Mouse (Mus musculus): ENCODE data around the gene Gpi1. TPM values are rescaled to one million over a fixed set of nuclear protein-coding genes. Genes with fewer than 3 reads are reported as not detected.
"Not testable (repeated sequence)": the region's sequence is repeated elsewhere in the genome, so short reads cannot be mapped to it uniquely, and the experiment has no call there.

Gene Gpi1
- total and polyA plus RNA-seq, 3 experiments, result 278 to 693 (median 332) TPM

DNA sequence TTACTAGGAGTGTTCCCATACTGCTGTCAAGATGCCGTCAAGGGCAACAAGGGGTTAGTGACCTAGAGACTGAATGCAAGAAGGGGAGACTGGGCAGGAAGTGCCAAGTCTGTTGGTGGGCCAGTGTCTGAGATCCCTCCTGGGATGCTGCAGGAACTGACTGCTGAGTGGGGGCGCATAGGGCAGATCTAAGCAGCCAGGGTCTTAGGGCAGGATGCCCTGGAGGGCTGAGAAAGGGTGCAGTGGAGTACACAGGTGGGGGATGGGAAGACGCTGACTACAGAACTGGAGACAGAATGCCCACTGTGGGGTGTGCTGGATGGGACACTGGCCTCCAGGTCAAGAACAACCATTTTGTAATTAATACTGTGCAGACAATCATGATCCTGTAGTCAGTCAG lies 46.3 kb downstream of the Gpi1 start:
- H3K36me3 ChIP-seq (replicated peaks in 1 of 2; ENCODE audit: control insufficient read depth in 1 of 2, insufficient read depth in 1 of 2, low read length in 1 of 2), result peaks cover 39 to 57% of the 10 kb centered on the region in 2 experiments
- no peaks in the 10 kb centered on the region for H3K9me3 ChIP-seq (replicated peaks; ENCODE audit: low read length)
- DNase-seq (ENCODE audit: extremely low read depth), result no peak
- peaks cover 0 to 2% of the 10 kb centered on the region in 2 experiments; a peak in 1 of 4 replicates for H3K4me1 ChIP-seq (ENCODE audit: control insufficient read depth in 1 of 2, insufficient read depth in 2 of 2)
- H3K27me3 ChIP-seq (replicated peaks), result no peaks in the 10 kb centered on the region
- no peak overlapping the region for H3K27ac ChIP-seq (ENCODE audit: insufficient read depth, low read depth)
- in situ Hi-C loops (cut with MboI; ENCODE audit: low pct_ligation_motif_present, low pct_unique_long_range_greater_than_20kb, low sequenced_read_pairs) (no loop called here), dilution Hi-C loops (cut with MboI; ENCODE audit: extremely low pct_ligation_motif_present, extremely low pct_unique_long_range_greater_than_20kb, low sequenced_read_pairs) (no loop called here)
- H3K4me3 ChIP-seq (replicated peaks in 1 of 3; ENCODE audit: low read depth in 2 of 3, low read length in 2 of 3, poor library complexity in 1 of 3), result no peak overlapping the region
- no peak overlapping the region for H3K4me2 ChIP-seq (ENCODE audit: insufficient read depth, low read depth, poor library complexity, severe bottlenecking)
- TF ChIP-seq ETS1 (conservative IDR thresholded peaks at IDR 0.05; ENCODE audit: low read depth, low read length) (no peak), MAX (IDR thresholded peaks at IDR 0.05; ENCODE audit: low read length) (no peak), MXI1 (IDR thresholded peaks at IDR 0.05; ENCODE audit: low read depth, low read length) (no peak), ZNF384 (IDR thresholded peaks at IDR 0.05; ENCODE audit: low read depth, low read length) (no peak), UBTF (IDR thresholded peaks at IDR 0.05; ENCODE audit: low read depth, low read length) (no peak), USF1 (IDR thresholded peaks at IDR 0.05; ENCODE audit: low read depth, low read length) (no peak), POLR2A (IDR thresholded peaks at IDR 0.05; ENCODE audit: low read depth, low read length) (no peak), BHLHE40 (IDR thresholded peaks at IDR 0.05; ENCODE audit: low read depth, low read length) (no peak), MAZ (IDR thresholded peaks at IDR 0.05; ENCODE audit: low read depth, low read length) (no peak)
- H3K9ac ChIP-seq (ENCODE audit: insufficient read depth, low read depth), result no peak overlapping the region
- no peaks in the 10 kb centered on the region for H3K79me2 ChIP-seq (replicated peaks; ENCODE audit: control insufficient read depth, extremely low read depth, insufficient read depth, poor library complexity, severe bottlenecking)

DNA sequence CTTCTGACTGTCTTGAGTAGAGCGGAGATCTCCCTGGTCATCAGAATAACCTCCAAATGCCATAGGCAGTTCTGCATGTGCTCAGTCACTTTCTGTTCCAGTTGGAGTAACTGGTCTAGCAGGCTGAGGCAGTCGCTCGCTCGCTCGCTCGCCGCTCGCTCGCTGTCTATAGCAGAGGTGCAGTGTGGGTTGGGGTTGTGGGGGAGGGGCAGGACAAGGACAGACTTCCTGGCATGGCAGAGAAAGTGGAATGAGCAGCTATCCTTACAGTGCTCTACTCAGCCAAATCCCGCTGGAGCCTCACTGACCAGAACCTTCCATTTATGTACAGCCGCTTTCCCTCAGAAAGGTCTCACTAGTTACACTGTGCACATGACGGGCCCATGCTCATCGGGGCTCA lies 46.8 kb downstream of the Gpi1 start:
- H3K36me3 ChIP-seq (replicated peaks in 1 of 2; ENCODE audit: control insufficient read depth in 1 of 2, insufficient read depth in 1 of 2, low read length in 1 of 2), result peaks cover 35 to 54% of the 10 kb centered on the region in 2 experiments
- H3K4me2 ChIP-seq (ENCODE audit: insufficient read depth, low read depth, poor library complexity, severe bottlenecking), result no peak overlapping the region
- no peak for DNase-seq (ENCODE audit: extremely low read depth)
- dilution Hi-C loops (cut with MboI; ENCODE audit: extremely low pct_ligation_motif_present, extremely low pct_unique_long_range_greater_than_20kb, low sequenced_read_pairs) (no loop called here), in situ Hi-C loops (cut with MboI; ENCODE audit: low pct_ligation_motif_present, low pct_unique_long_range_greater_than_20kb, low sequenced_read_pairs) (no loop called here)
- TF ChIP-seq RCOR1 (conservative IDR thresholded peaks at IDR 0.05; ENCODE audit: low read depth, low read length) (no peak), MXI1 (IDR thresholded peaks at IDR 0.05; ENCODE audit: low read depth, low read length) (no peak), CHD1 (IDR thresholded peaks at IDR 0.05; ENCODE audit: low read depth, low read length) (no peak), ZMIZ1 (IDR thresholded peaks at IDR 0.05; ENCODE audit: low read depth, low read length) (no peak), SIN3A (IDR thresholded peaks at IDR 0.05; ENCODE audit: low read length) (no peak), MAFK (IDR thresholded peaks at IDR 0.05; ENCODE audit: insufficient replicate concordance, low read length) (no peak), CHD2 (IDR thresholded peaks at IDR 0.05; ENCODE audit: low read length) (no peak), SMC3 (IDR thresholded peaks at IDR 0.05; ENCODE audit: low read depth, low read length) (no peak), IRF4 (IDR thresholded peaks at IDR 0.05; ENCODE audit: low read depth, low read length) (no peak), TCF12 (IDR thresholded peaks at IDR 0.05; ENCODE audit: low read depth, low read length) (no peak), ELF1 (IDR thresholded peaks at IDR 0.05; ENCODE audit: low read depth, low read length) (no peak), ZKSCAN1 (IDR thresholded peaks at IDR 0.05; ENCODE audit: borderline replicate concordance, low read depth, low read length) (no peak), BHLHE40 (IDR thresholded peaks at IDR 0.05; ENCODE audit: low read depth, low read length) (no peak), UBTF (IDR thresholded peaks at IDR 0.05; ENCODE audit: low read depth, low read length) (no peak), EP300 (IDR thresholded peaks at IDR 0.05; ENCODE audit: low read length) (no peak), JUN (IDR thresholded peaks at IDR 0.05; ENCODE audit: insufficient read depth, low read depth, low read length) (no peak), USF1 (IDR thresholded peaks at IDR 0.05; ENCODE audit: low read depth, low read length) (no peak)
- H3K9me3 ChIP-seq (replicated peaks; ENCODE audit: low read length), result no peaks in the 10 kb centered on the region
- H3K9ac ChIP-seq (ENCODE audit: insufficient read depth, low read depth), result no peak overlapping the region
- no peaks in the 10 kb centered on the region for H3K79me2 ChIP-seq (replicated peaks; ENCODE audit: control insufficient read depth, extremely low read depth, insufficient read depth, poor library complexity, severe bottlenecking)
- H3K27ac ChIP-seq (ENCODE audit: insufficient read depth, low read depth), result no peak overlapping the region
- no peaks in the 10 kb centered on the region for H3K4me1 ChIP-seq (ENCODE audit: control insufficient read depth in 1 of 2, insufficient read depth in 2 of 2)
- no peaks in the 10 kb centered on the region for H3K27me3 ChIP-seq (replicated peaks)
- H3K4me3 ChIP-seq (replicated peaks in 1 of 3; ENCODE audit: low read depth in 2 of 3, low read length in 2 of 3, poor library complexity in 1 of 3), result no peak overlapping the region

DNA sequence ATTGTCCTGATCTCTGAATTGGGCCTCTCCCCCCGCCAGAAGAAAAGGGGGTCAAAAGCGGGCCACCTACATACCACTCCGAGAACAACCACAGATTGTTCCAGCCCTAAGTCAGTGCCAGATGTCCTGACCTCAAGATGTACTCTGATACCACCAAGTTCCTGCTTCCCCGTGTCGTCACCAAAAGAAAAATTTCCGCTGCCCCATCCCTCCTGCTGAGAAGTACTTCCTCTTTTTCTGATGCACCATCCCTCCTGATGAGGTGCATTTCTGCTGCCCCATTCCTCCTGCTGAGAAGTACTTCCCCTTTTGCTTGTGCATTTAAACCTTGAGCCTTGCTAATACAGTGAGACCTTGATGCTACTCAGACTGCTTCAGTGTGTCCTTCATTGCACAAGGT lies 53.9 kb downstream of the Gpi1 start:
- H3K9me3 ChIP-seq (replicated peaks; ENCODE audit: low read length); H3K4me3 ChIP-seq (replicated peaks in 1 of 3; ENCODE audit: low read depth in 2 of 3, low read length in 2 of 3, poor library complexity in 1 of 3); dilution Hi-C loops (cut with MboI; ENCODE audit: extremely low pct_ligation_motif_present, extremely low pct_unique_long_range_greater_than_20kb, low sequenced_read_pairs); H3K4me1 ChIP-seq (ENCODE audit: control insufficient read depth in 1 of 2, insufficient read depth in 2 of 2); in situ Hi-C loops (cut with MboI; ENCODE audit: low pct_ligation_motif_present, low pct_unique_long_range_greater_than_20kb, low sequenced_read_pairs); H3K4me2 ChIP-seq (ENCODE audit: insufficient read depth, low read depth, poor library complexity, severe bottlenecking); H3K9ac ChIP-seq (ENCODE audit: insufficient read depth, low read depth); H3K27ac ChIP-seq (ENCODE audit: insufficient read depth, low read depth); H3K27me3 ChIP-seq (replicated peaks); H3K36me3 ChIP-seq (replicated peaks in 1 of 2; ENCODE audit: control insufficient read depth in 1 of 2, insufficient read depth in 1 of 2, low read length in 1 of 2); DNase-seq (ENCODE audit: extremely low read depth); H3K79me2 ChIP-seq (replicated peaks; ENCODE audit: control insufficient read depth, extremely low read depth, insufficient read depth, poor library complexity, severe bottlenecking): not testable (repeated sequence)
